Mouse (Mus musculus) megakaryocyte, embryonic 14.5 days (primary cell): Measurements from ENCODE around the gene Jak3. TPM values are rescaled to one million over a fixed set of nuclear protein-coding genes. Genes with fewer than 3 reads are reported as not detected.
"Not testable (repeated sequence)": the region's sequence is repeated elsewhere in the genome, so short reads cannot be mapped to it uniquely, and the experiment has no call there.

ENCODE experiments used
- H3K27me3 ChIP-seq: replicated peaks from 2 replicates; pipeline ENCODE3; 2012; ENCODE audit warnings: inconsistent platforms
- H3K36me3 ChIP-seq: replicated peaks from 2 replicates; pipeline ENCODE3; 2012; ENCODE audit warnings: low read length, inconsistent platforms, mixed read lengths
- H3K4me1 ChIP-seq: 2 replicates; pipeline ENCODE4 v1.6.1; 2012; ENCODE audit warnings: inconsistent platforms
- H3K4me3 ChIP-seq: replicated peaks from 2 replicates; pipeline ENCODE3; 2012; ENCODE audit warnings: moderate library complexity, mild to moderate bottlenecking, inconsistent platforms
- H3K9me3 ChIP-seq: 2 replicates; pipeline ENCODE4 v1.6.1; 2012; ENCODE audit warnings: inconsistent platforms
- FLI1 ChIP-seq: IDR thresholded peaks from 2 replicates; pipeline ENCODE4 v1.6.1; 2012; ENCODE audit warnings: low read length, inconsistent platforms, mixed read lengths
- GATA1 ChIP-seq: IDR thresholded peaks from 3 replicates; pipeline ENCODE4 v1.6.1; 2012; ENCODE audit warnings: mixed read lengths, low read length, inconsistent platforms, borderline replicate concordance
- polyA plus RNA-seq: library from polyadenylated mRNA; stranded (reverse); fragments of >175 nt; gene quantifications from 2 replicates; pipeline ENCODE4 v1.2.3, GENCODE M21; 2012; ENCODE audit warnings: low replicate concordance; ENCODE audit not compliant: insufficient read depth

Gene Jak3
- polyA plus RNA-seq, 1 experiment: 209 TPM

DNA sequence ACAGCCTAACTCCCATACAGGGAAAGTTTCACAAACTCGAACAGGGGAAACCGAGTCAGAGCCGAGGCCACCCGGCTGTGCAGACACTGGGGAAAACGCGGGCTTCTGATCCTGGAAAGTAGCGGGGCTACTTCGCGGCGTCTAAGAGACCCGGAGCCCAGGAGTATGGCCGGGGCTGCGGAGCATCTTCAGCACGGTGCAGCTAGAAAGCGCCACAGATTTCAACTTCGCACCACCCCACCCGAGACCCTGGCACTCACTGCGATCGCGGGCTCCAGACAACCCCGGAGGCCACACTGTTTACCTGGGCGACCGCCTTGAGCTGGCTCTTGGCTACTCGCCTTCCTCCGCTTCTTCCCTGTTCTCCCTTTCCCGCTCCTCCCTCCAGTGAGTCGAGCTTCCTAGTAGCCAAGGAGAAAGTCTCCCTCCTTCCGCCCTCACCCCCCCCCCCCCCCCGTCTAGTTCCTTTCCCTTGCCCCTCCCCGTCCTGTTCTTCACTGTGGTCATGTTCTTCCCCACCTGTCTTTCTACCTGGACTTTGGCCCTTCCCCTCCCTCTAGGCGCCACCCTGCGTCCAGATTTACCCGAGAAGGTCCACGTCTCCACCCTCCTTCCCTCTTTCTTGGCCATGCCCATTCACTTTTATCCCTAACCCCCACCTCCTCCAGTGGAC is 25.5 kb downstream of the Jak3 start, which contains the start of gene B3gnt3:
B3gnt3 (minus strand) TSS at position 376 of the 673 bp plus-strand sequence.
- Histone ChIP-seq H3K4me3 (peak within 1 kb of the TSS; percentile 88), H3K9me3 (no peaks in the 10 kb centered on the region), H3K4me1 (peaks cover 42% of the 10 kb centered on the region), H3K36me3 (no peaks in the 10 kb centered on the region), H3K27me3 (peaks cover 38% of the 10 kb centered on the region)
- TF ChIP-seq FLI1 (no peak), GATA1 (no peak)

DNA sequence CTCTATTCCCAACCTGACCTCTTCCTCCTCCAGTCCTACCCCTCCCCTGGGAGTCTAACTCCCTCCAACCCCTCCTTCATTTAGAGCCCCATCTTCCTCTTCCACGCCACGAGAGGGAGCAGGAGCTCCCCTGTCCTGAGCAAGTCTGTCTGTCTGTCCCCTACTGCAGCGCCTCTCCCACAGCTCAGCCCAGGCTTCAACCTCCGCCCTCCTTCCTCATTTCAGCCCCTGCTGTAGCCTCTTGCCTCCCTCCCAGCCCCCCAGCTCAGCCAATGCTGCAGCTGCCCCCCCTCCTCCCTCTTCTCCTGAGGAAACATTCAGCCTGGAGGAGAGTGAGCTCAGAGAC is 26.0 kb downstream of the Jak3 start:
- peaks cover 42% of the 10 kb centered on the region for H3K4me1 ChIP-seq
- H3K9me3 ChIP-seq: no peaks in the 10 kb centered on the region
- H3K27me3 ChIP-seq: peaks cover 37% of the 10 kb centered on the region
- no peaks in the 10 kb centered on the region for H3K36me3 ChIP-seq
- no peak for TF ChIP-seq FLI1
- no peak for TF ChIP-seq GATA1
- peak overlapping the region; percentile 88 for H3K4me3 ChIP-seq

DNA sequence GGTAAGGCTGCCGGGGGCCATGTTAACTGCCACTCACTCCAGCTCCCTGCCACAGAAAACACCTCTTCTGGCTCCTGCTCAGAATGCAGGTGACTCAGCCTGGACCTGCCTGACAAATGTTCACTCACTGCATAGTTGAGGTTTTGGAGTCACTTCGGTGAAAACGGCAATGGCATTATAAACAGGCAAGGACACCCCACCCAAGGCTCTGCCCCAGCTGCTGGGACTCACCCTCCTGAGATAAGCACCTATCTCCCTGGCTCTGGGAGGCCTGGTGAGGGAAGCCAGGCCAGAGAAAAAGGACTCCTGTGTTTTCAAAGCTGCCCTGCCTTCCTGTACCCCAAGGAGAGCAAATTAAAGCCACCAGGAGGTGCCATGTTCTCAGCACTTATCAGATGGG is 26.8 kb downstream of the Jak3 start:
- peaks cover 37% of the 10 kb centered on the region for H3K27me3 ChIP-seq
- peaks cover 43% of the 10 kb centered on the region for H3K4me1 ChIP-seq
- no peaks in the 10 kb centered on the region for H3K9me3 ChIP-seq
- H3K36me3 ChIP-seq: no peaks in the 10 kb centered on the region
- H3K4me3 ChIP-seq: no peak overlapping the region
- TF ChIP-seq GATA1: no peak
- no peak for TF ChIP-seq FLI1

DNA sequence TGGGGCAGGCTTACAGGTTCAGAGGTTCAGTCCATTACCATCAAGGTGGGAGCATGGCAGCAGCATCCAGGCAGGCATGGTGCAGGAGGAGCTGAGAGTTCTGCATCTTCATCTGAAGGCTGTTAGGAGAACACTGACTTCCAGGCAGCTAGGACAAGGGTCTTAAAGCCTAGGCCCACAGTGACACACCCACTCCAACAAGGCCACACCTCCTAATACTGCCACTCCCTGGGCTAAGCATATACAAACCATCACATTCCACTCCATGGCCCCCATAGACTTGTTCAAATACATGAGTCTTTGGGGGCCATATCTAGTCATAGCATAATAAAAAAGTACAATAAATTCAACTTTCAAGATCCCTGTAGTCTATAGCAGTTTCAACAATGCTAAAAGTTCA is 27.3 kb downstream of the Jak3 start:
- H3K27me3 ChIP-seq: peaks cover 37% of the 10 kb centered on the region
- H3K9me3 ChIP-seq, H3K4me3 ChIP-seq, H3K36me3 ChIP-seq: not testable (repeated sequence)
- peaks cover 40% of the 10 kb centered on the region for H3K4me1 ChIP-seq

DNA sequence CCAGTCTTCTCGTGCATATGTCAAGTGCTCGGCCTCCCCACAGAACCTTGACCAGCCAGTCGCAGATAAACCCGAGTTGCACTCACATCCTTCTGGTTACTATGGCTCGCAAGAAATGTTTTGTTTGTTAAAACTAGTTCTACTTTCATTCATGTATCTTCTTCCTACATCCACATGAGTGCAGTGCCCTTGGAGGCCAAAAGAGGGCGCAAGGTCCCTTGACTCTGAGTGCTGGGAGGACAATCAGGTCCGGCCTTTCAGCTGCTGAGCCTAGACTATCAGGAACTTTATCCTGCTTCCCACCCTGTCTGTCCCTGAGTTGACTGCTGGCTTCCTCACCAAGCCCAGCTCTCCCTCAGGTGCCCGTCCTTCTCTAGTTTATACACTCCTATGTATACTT is 31.8 kb downstream of the Jak3 start:
- no peaks in the 10 kb centered on the region for H3K9me3 ChIP-seq
- TF ChIP-seq GATA1 (no peak), FLI1 (no peak)
- no peak overlapping the region for H3K4me3 ChIP-seq
- H3K36me3 ChIP-seq: peaks cover 43% of the 10 kb centered on the region
- peaks cover 24% of the 10 kb centered on the region for H3K27me3 ChIP-seq
- H3K4me1 ChIP-seq: peaks cover 20% of the 10 kb centered on the region

DNA sequence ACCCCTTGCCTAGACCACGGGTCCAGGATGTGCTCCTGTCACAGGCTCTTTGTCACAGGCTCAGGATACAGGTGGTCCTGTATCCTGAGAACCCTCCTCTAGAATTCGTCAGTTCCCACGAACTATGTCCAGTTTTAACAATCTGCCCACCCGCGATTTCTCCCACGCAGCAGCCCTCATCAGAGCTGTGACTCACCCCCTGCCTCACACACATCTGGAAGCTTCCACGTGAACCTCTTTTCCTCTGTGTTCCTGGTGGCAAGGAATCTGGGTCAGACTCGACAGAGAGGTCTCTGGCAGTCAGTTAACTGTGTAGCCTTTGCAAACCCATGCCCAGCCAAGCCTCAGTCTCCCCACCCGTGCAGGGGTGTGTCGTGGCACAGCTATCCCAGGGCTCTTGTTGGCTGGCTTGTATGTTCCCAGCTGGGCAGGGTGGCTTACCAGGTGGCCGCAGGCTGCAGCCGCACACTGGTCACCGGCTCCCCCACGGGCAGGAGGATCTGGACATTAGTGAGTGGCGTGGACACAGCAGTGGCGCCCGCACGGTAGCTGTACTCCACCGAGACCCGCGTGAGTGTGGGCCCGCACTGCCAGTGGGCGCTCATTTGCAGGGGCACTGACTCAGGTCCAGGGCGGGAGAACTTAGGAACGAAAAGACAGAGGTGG is 33.2 kb downstream of the Jak3 start:
- peaks cover 25% of the 10 kb centered on the region for H3K27me3 ChIP-seq
- H3K36me3 ChIP-seq: peaks cover 57% of the 10 kb centered on the region
- TF ChIP-seq FLI1 (no peak), GATA1 (no peak)
- peak overlapping the region; percentile 14 for H3K4me3 ChIP-seq
- no peaks in the 10 kb centered on the region for H3K9me3 ChIP-seq
- peaks cover 15% of the 10 kb centered on the region; the same call in 1 of the 2 replicates for H3K4me1 ChIP-seq

DNA sequence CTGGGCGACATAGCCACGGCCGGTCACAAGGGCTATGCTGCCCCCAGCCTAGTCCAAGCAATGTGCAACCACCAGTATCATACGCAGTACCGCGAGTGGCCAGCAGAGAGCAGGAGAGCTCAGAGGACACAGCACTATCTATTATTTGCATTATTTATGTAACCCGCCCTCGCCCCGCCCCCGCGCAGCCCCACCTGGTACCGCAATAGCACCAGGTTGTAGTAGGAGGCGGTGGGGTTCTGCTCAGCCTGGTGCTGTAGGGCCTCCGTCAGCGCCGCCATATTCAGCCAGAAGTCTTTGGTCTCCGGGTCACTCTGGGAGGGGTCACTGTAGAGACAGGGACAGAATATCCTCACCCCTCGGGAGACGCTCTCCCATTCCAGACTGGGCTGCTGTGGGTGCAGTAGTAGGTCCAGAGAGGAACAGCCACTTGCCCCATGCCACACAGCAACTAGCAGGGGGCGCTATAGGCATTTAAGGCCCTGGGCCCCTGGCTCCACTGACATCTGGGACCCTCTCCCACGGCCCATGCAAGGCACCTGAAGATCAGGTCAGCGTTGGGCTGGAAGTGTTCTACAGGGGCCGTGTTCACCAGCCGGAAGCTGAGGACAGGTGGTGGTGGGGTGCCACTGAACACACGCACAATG is 33.8 kb downstream of the Jak3 start:
- H3K36me3 ChIP-seq: peaks cover 63% of the 10 kb centered on the region
- peak overlapping the region; percentile 14 for H3K4me3 ChIP-seq

DNA sequence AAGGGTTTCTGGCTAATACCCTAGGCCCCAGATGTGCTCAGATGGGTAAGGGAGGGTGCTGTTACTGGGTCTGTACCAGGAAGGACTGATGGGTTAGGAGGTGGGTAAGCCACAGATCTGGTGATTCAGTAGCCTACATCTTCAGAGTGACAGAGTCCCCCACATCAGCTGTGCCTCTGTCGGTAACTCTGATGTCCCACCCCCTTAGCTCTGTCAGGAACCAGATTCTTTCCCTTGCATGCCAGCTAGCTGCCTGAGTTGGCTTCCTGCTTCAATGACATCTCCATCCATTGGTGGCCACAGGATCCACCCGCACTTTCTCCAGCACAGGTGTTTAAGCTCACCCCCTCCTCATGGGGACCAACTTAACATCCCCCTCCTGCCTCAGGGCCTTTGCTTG is 35.5 kb downstream of the Jak3 start:
- TF ChIP-seq GATA1 (no peak), FLI1 (no peak)
- Histone ChIP-seq H3K36me3 (peaks cover 77% of the 10 kb centered on the region), H3K9me3 (no peaks in the 10 kb centered on the region)

More for the DNA sequence above, 33.8 kb downstream of the Jak3 start:
- no peaks in the 10 kb centered on the region for H3K9me3 ChIP-seq
- peaks cover 27% of the 10 kb centered on the region for H3K27me3 ChIP-seq
- H3K4me1 ChIP-seq: peaks cover 15% of the 10 kb centered on the region; the same call in 1 of the 2 replicates
- TF ChIP-seq FLI1 (no peak), GATA1 (no peak)

DNA sequence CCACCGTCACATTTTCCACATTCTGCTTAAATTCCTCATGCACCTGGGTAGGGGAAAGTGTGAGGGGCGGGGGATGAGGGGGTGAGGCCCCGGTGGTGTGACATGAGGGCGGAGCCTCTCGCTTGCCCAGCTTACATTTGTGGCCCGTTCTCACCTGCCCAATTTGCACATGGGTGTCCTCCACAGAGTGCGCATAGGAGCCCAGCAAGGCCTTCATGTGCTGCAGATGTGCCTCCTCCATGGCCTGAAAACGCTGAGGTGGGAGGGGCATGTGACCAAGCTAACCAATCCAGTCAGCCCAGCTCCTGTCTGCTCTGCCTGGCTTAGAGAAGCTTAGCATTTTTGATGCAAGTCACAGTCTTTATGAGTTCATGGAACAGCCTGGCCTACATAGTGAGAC is 39.4 kb downstream of the Jak3 start:
- Histone ChIP-seq H3K27me3 (peaks cover 24% of the 10 kb centered on the region), H3K4me3 (no peak overlapping the region), H3K9me3 (no peaks in the 10 kb centered on the region), H3K36me3 (peaks cover 93% of the 10 kb centered on the region), H3K4me1 (no peaks in the 10 kb centered on the region; the same call in 1 of the 2 replicates)
- TF ChIP-seq FLI1: no peak
- TF ChIP-seq GATA1: no peak

More for the DNA sequence above, 35.5 kb downstream of the Jak3 start:
- H3K4me3 ChIP-seq: no peak overlapping the region
- H3K27me3 ChIP-seq: peaks cover 23% of the 10 kb centered on the region
- peaks cover 15% of the 10 kb centered on the region; the same call in 1 of the 2 replicates for H3K4me1 ChIP-seq

DNA sequence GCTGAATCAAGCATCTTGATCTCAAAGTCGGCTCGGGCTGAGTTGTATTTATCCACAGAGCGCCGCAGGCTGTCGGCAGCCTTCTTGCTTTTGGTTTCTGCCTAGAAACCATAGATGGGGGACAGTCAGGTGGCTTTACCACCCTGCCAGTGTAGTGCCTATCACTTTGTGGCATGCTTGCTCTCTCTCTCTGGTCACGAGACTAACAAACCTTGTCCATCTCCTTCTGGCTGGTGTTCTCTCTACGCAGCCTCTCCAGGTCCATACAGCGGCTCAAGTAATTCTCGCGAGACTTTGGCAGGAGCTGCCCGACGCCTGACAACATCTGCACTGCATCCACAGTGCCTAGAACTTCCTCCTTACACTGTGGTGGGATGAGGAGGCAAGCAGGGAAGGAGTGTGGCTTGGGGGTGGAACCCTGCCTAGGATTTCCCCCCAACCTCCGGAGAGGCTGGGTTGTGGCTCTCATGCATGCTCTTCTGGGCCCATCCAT is 40.5 kb downstream of the Jak3 start:
- H3K4me1 ChIP-seq: no peaks in the 10 kb centered on the region; the same call in 1 of the 2 replicates
- H3K36me3 ChIP-seq: peaks cover 93% of the 10 kb centered on the region
- H3K9me3 ChIP-seq: no peaks in the 10 kb centered on the region
- TF ChIP-seq GATA1 (no peak), FLI1 (no peak)
- H3K4me3 ChIP-seq: no peak overlapping the region
- peaks cover 20% of the 10 kb centered on the region for H3K27me3 ChIP-seq
